Mouse (Mus musculus) small intestine, adult 2 months (tissue): Measurements from ENCODE around the gene Olfr457.

ENCODE experiments used
- CTCF ChIP-seq: fragments of 200-500 bp; IDR thresholded peaks from 2 replicates; pipeline ENCODE4 v1.5.1; 2012; ENCODE audit warnings: low read depth, mild to moderate bottlenecking, control low read depth, inconsistent platforms, low read length, moderate library complexity, mixed read lengths; ENCODE audit not compliant: insufficient replicate concordance, insufficient read length; ENCODE audit errors: extremely low read depth
- POLR2A ChIP-seq: fragments of 200-500 bp; IDR thresholded peaks from 2 replicates; pipeline ENCODE4 v1.6.1; 2012; ENCODE audit warnings: low read depth, mild to moderate bottlenecking, control low read depth, inconsistent platforms, low read length, moderate library complexity

- TF ChIP-seq POLR2A (no peak), CTCF (no peak)
Measured at GRCm38 (mm10) chr6:42484633-42485032, 8.5 kb upstream of the Olfr457 start.
